Mouse (Mus musculus) kidney, adult 2 months (tissue): ENCODE measurements around the gene Akr1c14.

Source experiments
- CTCF ChIP-seq: fragments of 200-500 bp; conservative IDR thresholded peaks from 2 replicates; pipeline ENCODE4 v1.5.1; 2011; ENCODE audit warnings: low read depth, mild to moderate bottlenecking, control low read depth, low read length, moderate library complexity, mixed read lengths; ENCODE audit not compliant: insufficient read depth, insufficient read length
- POLR2A ChIP-seq: fragments of 200-500 bp; IDR thresholded peaks from one replicate; pipeline ENCODE4 v1.6.1; 2011; ENCODE audit warnings: low read depth, low read length, control low read depth

DNA sequence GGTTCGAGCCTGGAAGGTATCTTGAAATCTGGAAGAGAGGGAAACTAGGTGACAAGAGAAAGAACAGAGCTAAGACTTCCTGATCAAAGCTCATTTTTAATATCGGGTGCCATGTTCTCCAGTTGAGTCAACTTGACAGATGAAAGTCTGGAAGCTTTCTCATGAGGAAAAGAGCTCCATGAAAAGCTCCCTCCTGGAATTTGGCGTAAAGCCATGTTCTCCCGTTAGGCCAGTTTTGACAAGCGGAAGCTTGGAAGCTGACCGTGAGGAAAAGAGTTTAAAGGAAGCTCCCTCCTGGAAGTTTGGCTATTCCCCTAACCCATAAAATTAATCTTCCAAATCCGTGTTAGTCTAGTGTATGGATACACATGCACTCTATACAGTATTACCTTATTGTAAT, 74.3 kb downstream of the Akr1c14 start:
- TF ChIP-seq POLR2A = no peak
- TF ChIP-seq CTCF = no peak
